Mouse (Mus musculus) lung, adult 2 months (tissue): ENCODE data around the gene Kcnc1. TPM values are rescaled to one million over a fixed set of nuclear protein-coding genes. Genes with fewer than 3 reads are reported as not detected.

Experiments
- DNase-seq: peaks from one replicate; pipeline ENCODE4 v3.0.0; 2022
- H3K4me1 ChIP-seq: fragments of 200-500 bp; 2 replicates; pipeline ENCODE4 v1.6.1; 2011; ENCODE audit warnings: low read length; ENCODE audit not compliant: control insufficient read depth, insufficient read depth
- H3K4me3 ChIP-seq: fragments of 200-500 bp; replicated peaks from 2 replicates; pipeline ENCODE3; 2011; ENCODE audit warnings: low read depth, mild to moderate bottlenecking, control low read depth, low read length; ENCODE audit errors: extremely low read depth
- CTCF ChIP-seq: fragments of 200-500 bp; IDR thresholded peaks from 2 replicates; pipeline ENCODE4 v1.5.1; 2011; ENCODE audit warnings: mild to moderate bottlenecking, low read length, control low read depth; ENCODE audit not compliant: insufficient read depth
- POLR2A ChIP-seq: fragments of 200-500 bp; IDR thresholded peaks from 2 replicates; pipeline ENCODE4 v1.6.1; 2011; ENCODE audit warnings: low read depth, mild to moderate bottlenecking, control low read depth, low read length, borderline replicate concordance; ENCODE audit errors: extremely low read depth
- WGBS: fragments of 180-500 bp; shearing (Covaris S2); methylation state at CpG from one replicate; pipeline ENCODE4 v1.1.7; 2018; 5-methylcytosine and 5-hydroxymethylcytosine counted together
- polyA plus RNA-seq: library from polyadenylated mRNA; depleted of rRNA; stranded (reverse); fragments of >200 nt; gene quantifications from 2 replicates; pipeline ENCODE4 v1.2.3, GENCODE M21; 2012

Kcnc1 gene
- polyA plus RNA-seq, 1 experiment = 0.40 TPM

DNA sequence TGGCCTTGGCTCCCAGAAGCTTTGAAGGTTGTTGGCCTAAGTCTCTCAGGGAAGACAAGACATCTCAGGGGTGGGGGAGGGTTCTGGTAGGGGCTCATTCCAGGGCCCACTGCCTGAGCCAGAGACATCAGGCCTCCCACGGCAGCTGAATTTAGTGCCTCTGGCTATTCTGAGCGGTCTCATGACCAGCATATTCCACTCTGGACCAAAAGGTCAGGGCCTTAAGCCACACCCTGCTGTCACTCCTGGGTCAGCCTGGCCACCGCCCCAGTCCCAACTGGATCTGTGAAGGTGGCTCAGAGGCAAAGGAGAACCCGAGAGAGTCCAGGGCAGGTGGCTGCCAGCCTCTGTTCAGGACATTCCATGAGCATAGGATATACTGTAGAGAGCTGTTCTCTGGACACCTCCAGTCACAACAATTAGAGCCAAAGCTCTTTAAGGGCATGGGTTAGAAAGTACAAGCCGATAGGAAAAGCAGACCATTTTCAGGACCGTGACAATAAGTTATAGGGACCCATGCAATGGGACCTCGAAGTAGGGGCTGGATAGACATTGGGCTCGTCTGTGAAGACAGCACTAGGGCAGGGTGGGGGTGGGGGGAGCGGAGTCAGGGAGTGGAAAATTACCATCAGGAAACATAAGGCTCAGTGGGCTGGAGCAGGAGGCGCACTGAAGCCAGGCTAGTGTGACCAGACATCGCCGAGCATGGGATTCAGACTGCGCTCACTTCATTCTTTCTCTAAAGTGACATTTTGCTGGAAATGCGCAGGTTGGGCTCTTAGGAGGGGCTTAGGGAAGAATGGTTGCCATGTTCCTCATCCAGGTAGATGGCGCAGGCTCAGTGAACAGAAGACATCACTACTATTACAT, 7.6 kb downstream of the Kcnc1 start:
- DNase-seq = no peak
- TF ChIP-seq POLR2A (no peak), CTCF (no peak)
- Histone ChIP-seq H3K4me3 (no peak overlapping the region), H3K4me1 (no peaks in the 10 kb centered on the region)
- WGBS = 81% methylated on average over 15 of the region's 15 CpGs

DNA sequence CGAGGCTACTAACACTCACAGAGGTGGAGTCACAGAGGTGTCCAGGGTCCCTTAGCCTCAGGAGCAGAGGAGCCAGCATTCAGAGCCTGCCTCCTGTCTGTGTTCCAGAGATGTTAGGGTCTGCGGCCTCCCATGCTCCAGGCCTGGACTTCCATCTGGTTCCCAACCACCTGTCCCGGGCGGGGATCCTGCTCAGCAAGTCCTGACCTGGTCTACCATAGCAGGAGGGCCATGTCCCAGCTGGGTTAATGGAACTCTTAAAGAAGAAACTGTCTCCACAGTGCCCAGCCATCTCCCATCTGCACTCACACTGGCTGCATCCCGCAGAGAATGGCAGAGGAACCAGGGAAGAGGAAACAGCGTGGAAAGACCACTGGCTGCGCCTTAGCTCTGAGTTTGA, 8.5 kb downstream of the Kcnc1 start:
- TF ChIP-seq POLR2A (no peak), CTCF (no peak)
- no peaks in the 10 kb centered on the region for H3K4me1 ChIP-seq
- WGBS = 81% methylated on average over 7 of the region's 7 CpGs

DNA sequence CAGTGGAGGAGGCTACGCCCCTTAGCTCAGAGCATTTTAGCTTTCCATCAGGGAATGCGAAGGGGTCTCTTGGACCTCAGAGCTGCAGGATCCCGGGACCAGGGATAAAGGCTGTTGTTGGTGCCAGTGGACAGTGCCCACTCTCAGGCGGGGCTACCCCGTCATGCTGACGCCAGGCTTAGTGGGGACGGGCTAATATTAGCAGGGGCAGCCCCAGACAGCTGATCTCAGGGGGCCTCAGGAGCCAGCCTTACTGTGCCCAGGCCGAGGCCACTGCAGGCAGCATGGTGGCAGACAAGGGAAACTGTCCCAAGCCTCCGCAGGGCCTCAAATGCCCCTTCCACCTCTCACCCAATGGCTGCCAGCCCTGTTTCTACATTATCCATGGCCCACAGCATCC, 12.3 kb downstream of the Kcnc1 start:
- WGBS = 76% methylated on average over 9 of the region's 9 CpGs
- Histone ChIP-seq H3K4me3 (no peak overlapping the region), H3K4me1 (no peaks in the 10 kb centered on the region)
- no peak for DNase-seq
- TF ChIP-seq POLR2A = no peak
- no peak for TF ChIP-seq CTCF

More for the DNA sequence above, 8.5 kb downstream of the Kcnc1 start:
- no peak for DNase-seq
- H3K4me3 ChIP-seq = no peak overlapping the region

DNA sequence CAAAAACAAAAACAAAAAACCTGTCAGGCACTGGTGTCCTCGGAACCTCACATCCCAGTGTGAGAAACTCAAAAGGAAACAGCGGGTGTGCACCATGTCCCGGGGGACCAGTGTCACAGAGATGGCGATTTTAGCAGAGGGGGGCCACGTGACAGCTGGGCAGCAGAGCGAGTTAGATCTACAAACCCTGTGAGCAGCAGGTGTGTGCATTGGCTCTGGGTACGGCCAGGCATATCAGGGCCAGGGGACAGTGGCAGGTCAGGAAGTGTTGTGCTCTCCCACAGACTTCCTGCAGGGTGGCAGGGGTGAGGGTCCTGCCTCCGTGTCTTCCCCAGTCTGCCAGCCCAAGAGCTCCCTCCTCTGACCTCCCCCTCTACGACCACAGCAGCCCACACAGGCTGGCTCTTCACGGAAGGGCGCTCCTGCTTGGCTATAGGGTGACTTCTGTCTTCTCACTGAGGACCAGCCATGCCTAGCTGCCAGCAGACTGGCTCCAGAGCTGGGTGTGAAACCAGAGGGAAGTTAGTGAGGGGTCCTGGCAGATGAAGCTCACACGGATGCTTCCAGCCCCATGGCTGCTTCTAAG, 13.0 kb downstream of the Kcnc1 start:
- TF ChIP-seq POLR2A (no peak), CTCF (no peak)
- H3K4me3 ChIP-seq = no peak overlapping the region
- DNase-seq = no peak
- no peaks in the 10 kb centered on the region for H3K4me1 ChIP-seq
- WGBS = 35% methylated on average over 12 of the region's 12 CpGs

DNA sequence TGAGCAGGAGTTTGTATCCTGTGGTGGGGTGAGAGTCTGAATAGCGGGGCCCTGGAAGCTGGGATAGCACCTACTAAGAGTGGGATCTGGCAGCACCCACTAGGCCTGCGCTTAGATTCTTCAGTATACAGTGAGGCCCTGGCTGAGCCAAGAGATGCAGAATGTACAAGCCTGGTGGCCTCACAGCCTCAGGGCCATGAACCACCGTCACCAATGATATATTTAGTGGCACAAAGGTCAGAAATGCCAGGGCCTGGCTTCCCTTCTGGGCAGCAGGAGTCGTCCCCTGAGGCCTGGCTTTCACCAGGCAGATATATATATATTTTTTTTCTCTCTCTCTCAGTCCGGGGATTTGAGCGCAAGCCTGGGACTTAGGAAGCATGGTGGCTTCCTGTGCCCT, 14.4 kb downstream of the Kcnc1 start:
- TF ChIP-seq CTCF = no peak
- TF ChIP-seq POLR2A = no peak
- no peak for DNase-seq
- H3K4me1 ChIP-seq = no peaks in the 10 kb centered on the region
- no peak overlapping the region for H3K4me3 ChIP-seq
- WGBS = 67% methylated on average over 6 of the region's 6 CpGs

DNA sequence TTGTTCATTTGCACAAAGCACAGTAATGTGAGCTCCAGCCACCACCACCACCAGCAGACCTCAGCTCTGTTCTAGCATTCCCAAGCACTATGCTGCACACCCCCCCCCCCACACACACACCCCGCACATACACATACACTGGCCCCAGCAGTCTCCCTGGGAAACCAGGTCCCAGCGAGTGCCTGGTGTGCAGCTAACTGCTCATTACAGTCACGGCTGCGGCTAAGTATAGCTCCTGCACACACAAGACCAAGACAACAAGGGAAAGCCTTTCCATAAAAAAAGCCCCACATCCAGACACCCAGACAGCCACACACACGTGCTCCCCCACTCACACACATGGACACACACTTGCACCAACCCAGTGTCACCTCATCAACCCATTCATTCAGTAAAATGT, 16.5 kb downstream of the Kcnc1 start:
- 74% methylated on average over 5 of the region's 5 CpGs for WGBS
- TF ChIP-seq POLR2A (no peak), CTCF (no peak)
- Histone ChIP-seq H3K4me1 (no peaks in the 10 kb centered on the region), H3K4me3 (no peak overlapping the region)
- no peak for DNase-seq

DNA sequence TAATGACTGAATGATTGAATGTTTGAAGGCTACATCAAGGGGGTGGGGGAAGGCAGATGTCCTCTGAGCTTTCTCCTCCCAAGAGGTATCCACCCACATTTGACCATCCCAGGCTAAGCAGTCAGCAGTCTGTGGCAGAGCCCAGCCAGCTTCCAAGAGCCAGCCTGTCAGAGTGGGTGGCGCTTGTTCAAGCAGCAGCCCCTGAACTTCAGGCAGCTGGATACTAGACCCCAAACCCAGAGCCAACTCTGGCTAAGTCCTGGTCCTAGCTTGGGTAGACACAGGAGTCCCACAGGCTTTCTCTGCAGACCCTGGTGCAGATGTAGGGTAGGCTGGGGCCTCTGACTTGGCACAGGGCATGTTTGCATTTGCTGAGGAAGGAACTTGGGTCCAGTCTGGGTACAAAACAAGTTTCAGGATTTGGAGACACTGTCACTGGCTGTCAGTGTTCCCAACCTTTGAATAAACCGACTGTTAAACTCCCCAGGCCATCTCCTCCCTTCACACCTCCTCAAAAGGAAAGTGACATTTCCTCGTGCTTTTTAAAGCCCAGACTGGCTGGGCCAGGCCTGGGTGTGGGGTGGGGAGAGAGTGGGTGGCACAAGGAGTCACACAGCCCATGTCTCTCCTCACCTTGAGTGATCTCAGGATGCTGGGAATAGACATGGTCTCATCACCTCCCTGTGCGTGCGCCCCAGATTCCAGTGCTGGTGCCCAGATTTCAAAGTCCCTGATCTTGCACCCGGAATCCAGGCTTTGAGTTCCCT, 17.8 kb downstream of the Kcnc1 start:
- Histone ChIP-seq H3K4me3 (no peak overlapping the region), H3K4me1 (no peaks in the 10 kb centered on the region)
- no peak for DNase-seq
- no peak for TF ChIP-seq CTCF
- no peak for TF ChIP-seq POLR2A
- 61% methylated on average over 6 of the region's 6 CpGs for WGBS

DNA sequence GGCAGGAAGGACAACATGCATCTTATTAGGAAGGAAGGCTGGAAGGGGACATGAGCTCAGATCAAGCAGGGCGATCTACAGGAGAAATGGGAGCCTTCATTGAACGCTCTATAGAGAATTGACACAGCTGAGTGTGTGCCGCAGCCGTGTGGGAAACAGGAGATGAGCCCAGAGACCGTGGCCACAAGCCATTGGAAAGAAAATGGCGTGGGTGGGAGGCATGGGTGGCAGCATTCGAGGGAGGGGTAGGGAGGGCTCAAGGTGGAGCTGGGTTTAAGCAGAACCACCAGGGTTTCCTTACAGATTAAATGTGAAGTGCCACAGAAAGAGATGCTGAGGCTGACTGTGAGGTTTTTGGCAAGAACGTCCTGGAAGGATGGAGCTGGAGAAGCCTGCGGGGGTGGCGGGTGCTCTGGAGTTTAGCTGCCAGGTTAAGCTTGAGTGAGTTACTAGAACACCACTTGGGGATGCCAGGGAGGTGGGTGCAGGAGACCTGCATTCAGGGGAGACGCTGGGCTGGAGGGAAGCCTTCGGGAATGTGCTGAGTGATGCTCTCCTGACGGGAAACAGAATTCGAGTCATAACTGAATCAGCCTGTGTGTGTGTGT, 19.6 kb downstream of the Kcnc1 start:
- Histone ChIP-seq H3K4me1 (no peaks in the 10 kb centered on the region), H3K4me3 (no peak overlapping the region)
- WGBS = 74% methylated on average over 14 of the region's 14 CpGs
- TF ChIP-seq CTCF = no peak
- TF ChIP-seq POLR2A = no peak
- no peak for DNase-seq

DNA sequence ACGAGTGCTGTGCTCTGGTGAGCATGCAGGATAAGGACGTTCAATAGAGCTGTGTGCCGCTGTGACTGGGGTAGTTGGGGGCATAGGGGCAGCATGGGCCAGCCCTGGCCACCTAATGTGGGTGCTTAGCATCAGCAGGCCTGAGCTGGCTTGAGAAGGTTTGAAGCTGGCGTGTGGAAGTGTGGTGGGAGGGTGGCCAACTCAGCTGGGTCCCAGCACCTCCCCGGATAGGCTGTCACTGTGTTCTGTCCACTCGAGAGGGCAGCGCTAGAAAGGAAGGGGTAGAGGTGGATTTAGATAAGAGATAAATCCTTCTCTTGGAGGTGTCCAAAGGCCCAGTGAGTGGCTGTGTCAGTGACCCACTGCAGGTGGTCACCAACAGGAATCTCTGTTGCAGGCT, 21.2 kb downstream of the Kcnc1 start:
- no peak for TF ChIP-seq POLR2A
- TF ChIP-seq CTCF = no peak
- Histone ChIP-seq H3K4me3 (no peak overlapping the region), H3K4me1 (no peaks in the 10 kb centered on the region)
- DNase-seq = no peak
- 63% methylated on average over 7 of the region's 7 CpGs for WGBS
